Comparison of ENCODE assay signal across 8 mouse cellular contexts in genomic region chr1:162570260-162570748, GRCm38 (mm10). TPM values are rescaled to one million over a fixed set of nuclear protein-coding genes. Genes with fewer than 3 reads are reported as not detected.
DNase-seq lines count a peak whose midpoint lies in the region; ATAC-seq and TF ChIP-seq lines count a peak whose summit lies in the region.

Gene Vamp4 (plus strand): TSS chr1:162570515.

- peak within 1 kb of the TSS; percentile 96 for H3K9ac ChIP-seq in hindbrain, embryonic 16.5 days (ENCODE audit: low read depth, low read length)

- intact Hi-C loops in left cerebral cortex, adult 2 months (cut with DNase I) = loop anchor here (1.0 to 5.0 kb wide), 2 partner anchors 22 to 97 kb away; partner anchors contain the start of gene Mettl13

- H3K36me3 ChIP-seq in hindbrain, embryonic 16.5 days (ENCODE audit: control insufficient read depth, insufficient read depth, low read length) = peaks cover 8% of the 10 kb centered on the region

- peak within 1 kb of the TSS; percentile 74 for H3K4me2 ChIP-seq in hindbrain, embryonic 16.5 days (ENCODE audit: low read length)

- peak within 1 kb of the TSS; percentile 100 for H3K4me3 ChIP-seq in hindbrain, embryonic 16.5 days (ENCODE audit: low read length)
- peak within 1 kb of the TSS; percentile 84 for H3K4me3 ChIP-seq in left cerebral cortex, adult 2 months

- peak within 1 kb of the TSS; percentile 97 for H3K27ac ChIP-seq in hindbrain, embryonic 16.5 days (ENCODE audit: low read depth, low read length)
- peak within 1 kb of the TSS; percentile 96 for H3K27ac ChIP-seq in left cerebral cortex, adult 2 months

- peaks cover 8% of the 10 kb centered on the region for H3K4me1 ChIP-seq in hindbrain, embryonic 16.5 days (ENCODE audit: control insufficient read depth, insufficient read depth, low read depth, low read length)

- no peaks in the 10 kb centered on the region for H3K9me3 ChIP-seq in hindbrain, embryonic 16.5 days (ENCODE audit: control insufficient read depth, low read length)

- no peaks in the 10 kb centered on the region for H3K27me3 ChIP-seq in hindbrain, embryonic 16.5 days (replicated peaks; ENCODE audit: control insufficient read depth, insufficient read depth, low read length)

- peak; percentile 98 for DNase-seq in T-cell, adult 2 months (ENCODE audit: low spot score)
- DNase-seq in cerebellum, postnatal 36 days = peak; percentile 90 to 91
- peak; percentile 91 for DNase-seq in frontal cortex, postnatal 36 days (ENCODE audit: low spot score in 2 of 2)
- peak; percentile 91 to 92 for DNase-seq in left cerebral cortex, adult 2 months (ENCODE audit: extremely low spot score in 1 of 2, low spot score in 2 of 2)
- peak; percentile 87 to 90 for DNase-seq in right cerebral cortex, adult 2 months (ENCODE audit: low spot score in 2 of 2)
- DNase-seq in urinary bladder, postnatal 14 days (ENCODE audit: low spot score) = peak; percentile 91

- ATAC-seq in hindbrain, embryonic 16.5 days = peak; percentile 99
- ATAC-seq in megakaryocyte, adult 5-6 weeks (ENCODE audit: poor library complexity, severe bottlenecking) = peak; percentile 75

- TF ChIP-seq CTCF in left cerebral cortex, adult 2 months (IDR thresholded peaks at IDR 0.05) = peak; percentile 52

- 0% methylated on average over 35 of the region's 43 CpGs for WGBS in hindbrain, embryonic 16.5 days

RNA-seq across cellular contexts. Expression of gene Vamp4, which starts in this region (rescaled TPM):
- polyA plus RNA-seq in hindbrain, embryonic 16.5 days (2015; fragmentation: Nextera tagmentation; extraction: Ambion mirVana) = 79.8 and 90.4 TPM in 2 replicates
- 100 to 1,000 TPM; 107 to 108 TPM for total RNA-seq in left cerebral cortex, adult 2 months (2021)
- 78.4 and 90.1 TPM in 2 replicates for total RNA-seq in megakaryocyte, adult 5-6 weeks (2015)
- total RNA-seq in megakaryocyte, adult 5-6 weeks (2017) = 43.3 and 43.5 TPM in 2 replicates

Comparison
In these comparisons a context has a peak if more than half of its experiments do, and no peak if none do; other contexts are left out.
1. Peak in every context shown above with its lines: DNase-seq, ATAC-seq, H3K4me3 ChIP-seq and H3K27ac ChIP-seq.